Mouse (Mus musculus) ovary, postnatal 36 days (tissue): Measurements from ENCODE around the gene Pik3cg.
"Not testable (repeated sequence)": the region's sequence is repeated elsewhere in the genome, so short reads cannot be mapped to it uniquely, and the experiment has no call there.

Source experiments
- DNase-seq: peaks from one replicate; pipeline ENCODE4 v3.0.0; 2022; ENCODE audit warnings: low spot score, mixed read lengths

Gene Pik3cg

GRCm38 (mm10) chr12:32207948-32208891, at the start of gene Pik3cg:
TSS of gene Pik3cg (minus strand) at chr12:32208659.
- DNase-seq, result peak; percentile 36

GRCm38 (mm10) chr12:32248483-32248882, 40.0 kb upstream of the Pik3cg start:
- no peak for DNase-seq

GRCm38 (mm10) chr12:32245566-32246233, 37.2 kb upstream of the Pik3cg start:
- DNase-seq, result no peak

- no peak for DNase-seq
Observed at GRCm38 (mm10) chr12:32243586-32243985, 35.1 kb upstream of the Pik3cg start.

GRCm38 (mm10) chr12:32239134-32239533, 30.7 kb upstream of the Pik3cg start:
- not testable (repeated sequence) for DNase-seq

- DNase-seq, result no peak
Observed at GRCm38 (mm10) chr12:32238433-32238832, 30.0 kb upstream of the Pik3cg start.

GRCm38 (mm10) chr12:32237839-32238238, 29.4 kb upstream of the Pik3cg start:
- DNase-seq, result no peak

GRCm38 (mm10) chr12:32237139-32237538, 28.7 kb upstream of the Pik3cg start:
- no peak for DNase-seq

GRCm38 (mm10) chr12:32236450-32236849, 28.0 kb upstream of the Pik3cg start:
- no peak for DNase-seq

GRCm38 (mm10) chr12:32233871-32234270, 25.4 kb upstream of the Pik3cg start:
- DNase-seq, result no peak

- no peak for DNase-seq
Observed at GRCm38 (mm10) chr12:32231398-32231797, 22.9 kb upstream of the Pik3cg start.

GRCm38 (mm10) chr12:32223629-32224028, 15.2 kb upstream of the Pik3cg start:
- no peak for DNase-seq

- DNase-seq, result no peak
Observed at GRCm38 (mm10) chr12:32222758-32223385, 14.4 kb upstream of the Pik3cg start.

- no peak for DNase-seq
Observed at GRCm38 (mm10) chr12:32220387-32220786, 11.9 kb upstream of the Pik3cg start.

GRCm38 (mm10) chr12:32215143-32215542, 6.7 kb upstream of the Pik3cg start:
- DNase-seq, result no peak

GRCm38 (mm10) chr12:32212702-32213101, 4.2 kb upstream of the Pik3cg start:
- no peak for DNase-seq

GRCm38 (mm10) chr12:32212156-32212555, 3.7 kb upstream of the Pik3cg start:
- DNase-seq, result no peak

- DNase-seq, result no peak
Observed at GRCm38 (mm10) chr12:32211257-32211656, 2.8 kb upstream of the Pik3cg start.

GRCm38 (mm10) chr12:32208951-32209350, 492 bp upstream of the Pik3cg start:
- DNase-seq, result no peak

- no peak for DNase-seq
Observed at GRCm38 (mm10) chr12:32207141-32207540, 1.3 kb downstream of the Pik3cg start.

- DNase-seq, result no peak
Observed at GRCm38 (mm10) chr12:32203695-32204094, 4.8 kb downstream of the Pik3cg start.

GRCm38 (mm10) chr12:32202583-32202982, 5.9 kb downstream of the Pik3cg start:
- no peak for DNase-seq

GRCm38 (mm10) chr12:32201932-32202331, 6.5 kb downstream of the Pik3cg start:
- DNase-seq, result no peak
